Mouse (Mus musculus) T-cell, adult 2 months (primary cell): ENCODE measurements at regions not wholly inside any gene's neighbourhood (a gene's known extent, or its start where the extent isn't known, plus 50 kb on each side); places are given as distances from the start of the nearest gene placed in this dataset.
A peak's percentile ranks its signal among the peaks of the same experiment; 100 is the strongest.

ENCODE experiments used
- DNase-seq: peaks from one replicate; pipeline ENCODE4 v3.0.0; 2022; ENCODE audit warnings: low spot score

DNA sequence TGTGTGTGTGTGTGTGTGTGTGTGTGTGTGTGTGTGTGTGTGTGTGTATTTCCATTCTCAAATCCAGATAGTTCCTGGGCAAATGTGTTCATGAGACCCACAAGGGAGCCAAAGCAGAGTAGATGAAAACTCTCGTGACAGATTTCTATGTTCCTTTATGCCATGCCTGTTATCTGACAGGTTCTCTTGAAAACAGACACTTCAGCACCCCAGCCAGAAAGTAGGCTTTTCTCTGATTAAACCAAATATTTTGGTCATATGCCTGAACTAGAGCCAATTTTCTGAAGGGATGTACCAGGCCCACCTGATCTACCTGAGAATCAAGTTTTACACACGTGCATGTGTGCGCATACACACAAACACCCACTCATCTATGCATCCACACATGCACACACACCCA lies 95.5 kb downstream of the Psat1 start:
- no peak for DNase-seq

GRCm38 (mm10) chr19:15850722-15851121 lies 96.4 kb downstream of the Psat1 start:
- DNase-seq: no peak

DNA sequence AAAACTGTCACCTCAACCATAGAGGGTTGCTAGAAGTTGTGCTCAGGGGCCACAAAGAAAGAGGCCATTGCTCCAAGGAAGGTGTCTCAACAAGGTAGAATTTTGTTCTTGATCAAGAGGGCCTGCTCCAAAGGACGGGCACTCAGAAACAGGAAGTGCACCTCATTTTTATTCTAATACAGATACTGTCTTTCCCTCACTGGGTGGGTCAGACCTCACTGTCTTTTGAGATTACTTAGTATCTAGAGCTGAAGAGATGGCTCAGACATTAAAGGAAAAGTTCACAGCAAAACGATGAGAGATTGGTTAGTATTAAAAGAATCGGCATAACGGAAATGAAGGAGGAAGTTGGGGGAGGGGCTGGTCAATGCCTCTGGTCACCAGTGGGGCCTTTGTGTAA lies 97.9 kb downstream of the Psat1 start:
- DNase-seq: no peak

- DNase-seq: no peak
Observed at GRCm38 (mm10) chr19:15838327-15838726, 108.8 kb downstream of the Psat1 start.

- no peak for DNase-seq
Observed at GRCm38 (mm10) chr19:15837715-15838175, 109.4 kb downstream of the Psat1 start.

DNA sequence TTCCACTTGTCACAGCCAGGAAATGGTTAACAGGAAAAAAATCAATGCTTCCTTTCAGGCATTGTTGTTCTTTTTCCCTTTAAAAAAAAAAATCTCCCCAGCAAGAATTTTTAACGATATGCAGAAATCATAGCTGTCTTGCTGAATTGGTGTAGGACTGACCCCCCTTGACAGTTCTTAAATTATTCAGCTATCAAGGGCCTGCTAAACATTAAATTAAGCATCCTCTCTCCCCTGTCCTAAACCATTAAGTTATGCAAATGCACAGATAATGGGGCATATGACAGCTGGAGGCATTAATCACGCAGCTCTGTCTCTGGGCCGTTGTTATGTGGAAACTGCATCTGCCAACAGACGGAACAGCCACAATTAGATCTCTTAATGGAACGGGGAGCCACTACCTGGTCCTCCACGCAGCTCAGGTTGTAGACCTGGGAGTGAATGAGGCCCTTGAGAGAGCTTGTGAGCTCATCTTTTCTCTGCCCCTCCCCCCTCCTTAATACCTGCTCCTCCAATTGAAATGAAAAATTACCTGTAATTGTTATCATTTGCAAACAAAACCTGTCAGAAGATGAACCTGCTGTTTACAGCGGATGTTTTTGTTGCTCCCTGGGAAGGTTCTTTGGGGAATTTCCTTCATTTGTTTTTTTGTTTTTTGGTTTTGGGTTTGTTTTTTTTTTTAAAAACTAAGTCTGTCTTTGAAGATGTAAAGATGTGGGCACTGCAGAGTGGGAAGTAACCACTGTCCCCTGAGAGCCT lies 110.0 kb downstream of the Psat1 start:
- no peak for DNase-seq

GRCm38 (mm10) chr19:15836201-15836955 lies 110.8 kb downstream of the Psat1 start:
- no peak for DNase-seq

DNA sequence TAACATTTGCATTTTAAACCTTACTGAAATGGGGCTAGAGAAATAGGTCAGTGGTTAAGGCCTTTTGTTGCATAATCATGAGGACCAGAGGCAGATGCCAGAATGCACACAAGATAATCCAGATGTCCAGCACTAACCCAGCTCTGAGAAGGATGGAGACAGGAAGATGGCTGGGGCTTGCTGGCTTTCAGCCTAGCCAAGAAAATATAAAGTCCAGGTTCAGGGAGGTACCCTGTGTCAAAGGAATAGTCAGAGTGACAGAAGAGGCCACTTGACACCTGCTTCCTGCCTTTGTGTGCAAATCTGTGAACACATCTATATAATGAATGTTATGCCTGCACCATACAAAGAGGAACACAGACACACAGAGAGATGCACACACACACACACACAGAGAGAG lies 116.8 kb downstream of the Psat1 start:
- DNase-seq: no peak

GRCm38 (mm10) chr19:15829158-15829557 lies 118.0 kb downstream of the Psat1 start:
- no peak for DNase-seq

GRCm38 (mm10) chr19:15827990-15828705 lies 119.0 kb downstream of the Psat1 start:
- DNase-seq: no peak

GRCm38 (mm10) chr19:15827120-15827989 lies 119.8 kb downstream of the Psat1 start:
- no peak for DNase-seq

- DNase-seq: no peak
Observed at GRCm38 (mm10) chr19:15823688-15824371, 123.3 kb downstream of the Psat1 start.

GRCm38 (mm10) chr19:15820020-15820419 lies 127.1 kb downstream of the Psat1 start:
- DNase-seq: no peak

DNA sequence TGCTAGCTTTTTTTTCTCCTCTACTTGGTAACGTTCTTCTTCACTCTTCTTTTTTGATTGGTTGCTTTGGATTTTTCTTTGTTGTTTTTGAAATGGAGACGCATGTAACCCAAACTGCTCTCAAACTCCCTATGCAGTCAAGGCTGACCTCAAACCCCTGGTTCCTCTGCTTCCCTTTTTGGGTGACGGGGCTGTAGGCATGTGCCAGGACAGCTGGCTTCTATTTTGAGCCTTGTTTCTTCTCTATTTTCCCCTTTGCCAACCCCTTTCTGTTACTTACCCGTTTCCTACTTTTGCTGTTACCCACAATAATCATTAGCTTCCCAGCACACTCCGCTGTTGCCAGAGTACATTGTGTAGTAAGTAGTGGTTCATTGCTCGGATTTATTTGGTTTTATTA lies 132.0 kb downstream of the Psat1 start:
- DNase-seq: no peak

DNA sequence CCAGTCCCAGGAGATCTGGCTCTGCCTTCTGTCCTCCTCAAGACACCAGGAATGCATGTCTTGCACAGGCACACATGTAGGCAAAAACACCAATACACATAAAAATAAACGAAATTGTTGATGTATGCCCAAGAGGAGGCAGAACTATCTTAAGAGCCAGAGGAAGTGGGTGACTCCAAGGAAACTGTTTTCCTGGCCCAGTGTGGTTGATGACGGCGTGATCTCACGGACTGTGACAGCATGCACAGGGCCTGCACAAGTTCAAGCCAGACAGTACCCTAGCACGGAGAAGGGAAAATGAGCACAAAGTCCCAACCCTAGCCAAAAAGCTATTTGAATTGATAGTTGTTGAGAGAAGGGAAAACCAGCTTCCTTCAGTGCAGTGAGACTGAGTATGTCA lies 138.1 kb downstream of the Psat1 start:
- no peak for DNase-seq

- DNase-seq: no peak
Observed at GRCm38 (mm10) chr19:15807681-15808080, 139.5 kb downstream of the Psat1 start.

- DNase-seq: no peak
Observed at GRCm38 (mm10) chr19:15803131-15803889, 143.8 kb downstream of the Psat1 start.

DNA sequence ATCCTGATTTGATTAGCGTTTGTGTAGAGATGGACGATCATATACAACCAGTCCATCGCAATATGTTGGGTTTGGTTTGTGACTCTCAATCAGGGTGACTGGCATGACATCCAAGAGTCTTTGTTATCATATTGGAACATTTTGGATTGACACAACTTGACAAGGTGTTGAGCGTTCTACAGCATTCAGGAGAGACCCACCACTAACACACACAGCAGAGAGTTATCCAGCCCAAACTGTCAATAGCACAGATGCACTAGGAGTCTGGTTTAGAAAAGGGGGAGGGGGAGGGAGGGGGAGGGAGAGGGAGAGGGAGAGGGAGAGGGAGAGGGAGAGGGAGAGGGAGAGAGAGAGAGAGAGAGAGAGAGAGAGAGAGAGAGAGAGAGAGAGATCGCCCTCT lies 144.5 kb downstream of the Psat1 start:
- no peak for DNase-seq

GRCm38 (mm10) chr19:15801811-15802486 lies 145.2 kb downstream of the Psat1 start:
- DNase-seq: peak; percentile 4
